Comparison of ENCODE assay signal across 18 mouse cellular contexts in genomic region chr2:162900590-162900916, GRCm38 (mm10). TPM values are rescaled to one million over a fixed set of nuclear protein-coding genes. Genes with fewer than 3 reads are reported as not detected.
DNase-seq lines count a peak whose midpoint lies in the region; ATAC-seq and TF ChIP-seq lines count a peak whose summit lies in the region.
"Had no signal": no experiment of that assay in that cellular context is flagged by ENCODE, and none has a peak within 500 bp of the region (broad histone marks: within the 10 kb centered on the region; RNA-seq: fewer than 3 reads in every experiment).

No protein-coding gene starts in this region.

- ATAC-seq in hindbrain, embryonic 16.5 days = peak; percentile 42; the same call in 1 of the 2 replicates
- ATAC-seq in hindbrain, embryonic 14.5 days (ENCODE audit: low FRiP score) = no peak
- peak; percentile 40 for ATAC-seq in intestine, postnatal 0 days
- ATAC-seq: CD4-positive, CD25-positive, alpha-beta regulatory T cell, adult 4 months had no signal

- no peaks in the 10 kb centered on the region for H3K36me3 ChIP-seq in hindbrain, embryonic 16.5 days (ENCODE audit: control insufficient read depth, insufficient read depth, low read length)
- no peaks in the 10 kb centered on the region for H3K36me3 ChIP-seq in hindbrain, embryonic 14.5 days (replicated peaks; ENCODE audit: control insufficient read depth, insufficient read depth)
- H3K36me3 ChIP-seq in intestine, postnatal 0 days (ENCODE audit: control insufficient read depth, insufficient read depth) = no peaks in the 10 kb centered on the region
- H3K36me3 ChIP-seq: heart, embryonic 15.5 days; limb, embryonic 15.5 days had no signal

- no peak overlapping the region for H3K27ac ChIP-seq in hindbrain, embryonic 16.5 days (ENCODE audit: low read depth, low read length)
- no peak overlapping the region for H3K27ac ChIP-seq in hindbrain, embryonic 14.5 days
- H3K27ac ChIP-seq in intestine, postnatal 0 days (ENCODE audit: low read depth, low read length) = no peak overlapping the region
- H3K27ac ChIP-seq: heart, embryonic 15.5 days; kidney, postnatal 0 days; limb, embryonic 15.5 days; macrophage had no signal

- no peaks in the 10 kb centered on the region for H3K27me3 ChIP-seq in hindbrain, embryonic 16.5 days (replicated peaks; ENCODE audit: control insufficient read depth, insufficient read depth, low read length)
- no peaks in the 10 kb centered on the region for H3K27me3 ChIP-seq in hindbrain, embryonic 14.5 days (ENCODE audit: control insufficient read depth, insufficient read depth, low read length)
- H3K27me3 ChIP-seq in intestine, postnatal 0 days (replicated peaks; ENCODE audit: control insufficient read depth, insufficient read depth, low read length) = no peaks in the 10 kb centered on the region
- H3K27me3 ChIP-seq: heart, embryonic 15.5 days; limb, embryonic 15.5 days had no signal

- no peak overlapping the region for H3K4me2 ChIP-seq in hindbrain, embryonic 16.5 days (ENCODE audit: low read length)
- H3K4me2 ChIP-seq in hindbrain, embryonic 14.5 days (replicated peaks) = no peak overlapping the region
- H3K4me2 ChIP-seq in intestine, postnatal 0 days (replicated peaks; ENCODE audit: low read depth) = no peak overlapping the region
- H3K4me2 ChIP-seq: heart, embryonic 15.5 days; limb, embryonic 15.5 days had no signal

- H3K9me3 ChIP-seq in hindbrain, embryonic 16.5 days (ENCODE audit: control insufficient read depth, low read length) = no peaks in the 10 kb centered on the region
- H3K9me3 ChIP-seq in hindbrain, embryonic 14.5 days (ENCODE audit: control insufficient read depth, low read length) = no peaks in the 10 kb centered on the region
- H3K9me3 ChIP-seq in intestine, postnatal 0 days (ENCODE audit: control insufficient read depth) = no peaks in the 10 kb centered on the region
- H3K9me3 ChIP-seq: heart, embryonic 15.5 days; limb, embryonic 15.5 days had no signal

- no peak for TF ChIP-seq POLR2A in brain, embryonic 14.5 days (IDR thresholded peaks at IDR 0.05; ENCODE audit: borderline replicate concordance, extremely low read depth, insufficient read depth, insufficient read length, poor library complexity, severe bottlenecking)

- DNase-seq in hindbrain, embryonic 14.5 days (ENCODE audit: low spot score) = no peak
- DNase-seq in Muller cell, postnatal 12 days (ENCODE audit: inconsistent ontology term) = peak; percentile 36
- peak; percentile 87 for DNase-seq in brain, embryonic 14.5 days (ENCODE audit: low read depth)
- DNase-seq in cerebellum, adult 9-11 months = no peak
- DNase-seq in gastrocnemius, postnatal 36 days = no peak
- DNase-seq: adrenal gland, postnatal 14 days; cerebellum, adult 9-10 months; heart, adult 18-20 months; lung, adult 2 months had no signal

- peaks cover 7% of the 10 kb centered on the region for H3K4me1 ChIP-seq in hindbrain, embryonic 16.5 days (ENCODE audit: control insufficient read depth, insufficient read depth, low read depth, low read length)
- 0 out of 2 replicates have a peak, but pooled peaks cover 6% of the 10 kb centered on the region for H3K4me1 ChIP-seq in hindbrain, embryonic 14.5 days (replicated peaks; ENCODE audit: control insufficient read depth, insufficient read depth, low read length)
- no peaks in the 10 kb centered on the region for H3K4me1 ChIP-seq in intestine, postnatal 0 days (replicated peaks; ENCODE audit: control insufficient read depth, insufficient read depth, low read length)

- TF ChIP-seq CTCF in brain, embryonic 14.5 days (IDR thresholded peaks at IDR 0.05; ENCODE audit: borderline replicate concordance, extremely low read depth, insufficient read depth, insufficient read length) = no peak
- TF ChIP-seq CTCF in intestine, postnatal 0 days (IDR thresholded peaks at IDR 0.05; ENCODE audit: low read depth) = no peak

- H3K4me3 ChIP-seq in hindbrain, embryonic 16.5 days (ENCODE audit: low read length) = no peak overlapping the region
- H3K4me3 ChIP-seq in hindbrain, embryonic 14.5 days (replicated peaks; ENCODE audit: low read length) = no peak overlapping the region
- no peak overlapping the region for H3K4me3 ChIP-seq in intestine, postnatal 0 days (ENCODE audit: low read depth, low read length)
- H3K4me3 ChIP-seq: heart, embryonic 15.5 days; limb, embryonic 15.5 days had no signal

- intact Hi-C loops in gastrocnemius, postnatal 36 days (cut with DNase I) = no loop called here

- WGBS in hindbrain, embryonic 16.5 days = 5% methylated on average over 2 of the region's 2 CpGs
- WGBS in hindbrain, embryonic 14.5 days = 16% methylated on average over 2 of the region's 2 CpGs
- 24% methylated on average over 2 of the region's 2 CpGs for WGBS in intestine, postnatal 0 days

- no peak overlapping the region for H3K9ac ChIP-seq in hindbrain, embryonic 16.5 days (ENCODE audit: low read depth, low read length)
- no peak overlapping the region for H3K9ac ChIP-seq in hindbrain, embryonic 14.5 days
- H3K9ac ChIP-seq in intestine, postnatal 0 days (ENCODE audit: low read depth, low read length) = no peak overlapping the region
- H3K9ac ChIP-seq: heart, embryonic 15.5 days; limb, embryonic 15.5 days had no signal

RNA-seq across cellular contexts. Expression of gene Srsf6, which starts 30.8 kb away (rescaled TPM):
- 112 and 121 TPM in 2 replicates for polyA plus RNA-seq in hindbrain, embryonic 16.5 days (2015; fragmentation: Nextera tagmentation; extraction: Ambion mirVana)
- 131 and 134 TPM in 2 replicates for polyA plus RNA-seq in hindbrain, embryonic 14.5 days (2014; fragmentation: Nextera tagmentation; extraction: Ambion mirVana)
- polyA plus RNA-seq in brain, embryonic 14.5 days (2012; rRNA removed) = 311 and 398 TPM in 2 replicates
- polyA plus RNA-seq in intestine, postnatal 0 days (2015; fragmentation: Nextera tagmentation; extraction: Ambion mirVana) = 57.7 and 65.8 TPM in 2 replicates
- total RNA-seq in gastrocnemius, postnatal 36 days (2021) = 10 to 100 TPM; 35.8 to 46.8 TPM

RNA-seq across cellular contexts. Expression of gene L3mbtl1, which starts 42.7 kb away (rescaled TPM):
- 5.8 and 7.2 TPM in 2 replicates for polyA plus RNA-seq in hindbrain, embryonic 16.5 days (2015; fragmentation: Nextera tagmentation; extraction: Ambion mirVana)
- 3.9 and 4.3 TPM in 2 replicates for polyA plus RNA-seq in hindbrain, embryonic 14.5 days (2014; fragmentation: Nextera tagmentation; extraction: Ambion mirVana)
- polyA plus RNA-seq in brain, embryonic 14.5 days (2012; rRNA removed) = 3.6 and 5.2 TPM in 2 replicates
- 0.04 and 0.25 TPM in 2 replicates for polyA plus RNA-seq in intestine, postnatal 0 days (2015; fragmentation: Nextera tagmentation; extraction: Ambion mirVana)
- not detected for total RNA-seq in gastrocnemius, postnatal 36 days (2021)
- total RNA-seq: gastrocnemius, adult 18-20 months; heart, adult 18-20 months; monocyte, adult 5-6 weeks had no signal
- polyA plus RNA-seq: heart, embryonic 15.5 days; macrophage had no signal

Comparison
In these comparisons a context has a peak if more than half of its experiments do, and no peak if none do; other contexts are left out.
1. DNase-seq: peak in Muller cell, postnatal 12 days (single experiment) and brain, embryonic 14.5 days (single experiment); none in hindbrain, embryonic 14.5 days (single experiment), cerebellum, adult 9-11 months (single experiment) and gastrocnemius, postnatal 36 days (0 of 2).